Mouse (Mus musculus): Measurements from ENCODE around the gene Tpp2.
"Not testable (repeated sequence)": the region's sequence is repeated elsewhere in the genome, so short reads cannot be mapped to it uniquely, and the experiment has no call there.

Tpp2 gene

DNA sequence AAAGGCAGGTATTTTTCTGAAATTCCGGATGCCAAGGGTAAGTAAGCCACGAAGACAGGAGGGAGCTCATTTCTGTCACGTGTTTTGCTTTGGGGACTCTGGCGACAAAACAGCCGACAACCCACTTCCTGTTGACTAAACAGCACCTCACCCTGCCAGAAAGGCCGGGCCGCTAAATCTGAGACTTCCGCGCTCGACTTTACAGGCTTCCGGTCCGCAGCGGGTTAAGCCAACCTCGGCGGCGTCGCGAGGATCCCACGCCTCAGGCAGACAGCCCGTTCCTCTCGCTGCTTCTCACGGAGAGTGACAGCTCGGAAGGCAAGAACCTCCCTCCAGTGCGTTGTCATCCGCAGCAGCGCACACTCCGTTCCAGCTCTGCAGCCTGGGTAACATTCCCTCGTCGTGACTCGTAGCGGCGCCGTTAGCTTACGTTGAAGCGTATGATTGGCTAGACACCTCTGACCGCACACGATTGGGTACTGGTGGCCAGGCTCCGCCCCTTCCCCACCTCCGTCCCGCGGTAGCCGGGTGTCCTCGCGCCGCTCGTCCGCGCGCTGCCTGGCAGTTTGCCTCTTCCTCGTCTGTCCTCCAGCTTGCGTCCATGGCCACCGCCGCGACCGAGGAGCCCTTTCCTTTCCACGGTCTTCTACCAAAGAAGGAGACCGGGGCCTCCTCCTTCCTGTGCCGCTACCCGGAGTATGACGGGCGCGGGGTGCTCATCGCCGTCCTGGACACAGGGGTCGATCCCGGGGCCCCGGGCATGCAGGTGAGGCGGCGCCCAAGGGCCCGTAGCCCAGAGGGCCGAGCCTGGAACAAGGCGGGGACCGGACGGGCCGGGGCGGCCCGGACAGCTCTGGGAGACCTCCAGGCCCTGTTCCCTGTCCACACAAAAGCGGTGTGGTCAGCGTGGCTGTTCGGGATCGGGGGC lies at the start of gene Tpp2:
Gene Tpp2 (plus strand): TSS at position 160 of the 928 bp plus-strand sequence.
- peak; percentile 98 for DNase-seq

DNA sequence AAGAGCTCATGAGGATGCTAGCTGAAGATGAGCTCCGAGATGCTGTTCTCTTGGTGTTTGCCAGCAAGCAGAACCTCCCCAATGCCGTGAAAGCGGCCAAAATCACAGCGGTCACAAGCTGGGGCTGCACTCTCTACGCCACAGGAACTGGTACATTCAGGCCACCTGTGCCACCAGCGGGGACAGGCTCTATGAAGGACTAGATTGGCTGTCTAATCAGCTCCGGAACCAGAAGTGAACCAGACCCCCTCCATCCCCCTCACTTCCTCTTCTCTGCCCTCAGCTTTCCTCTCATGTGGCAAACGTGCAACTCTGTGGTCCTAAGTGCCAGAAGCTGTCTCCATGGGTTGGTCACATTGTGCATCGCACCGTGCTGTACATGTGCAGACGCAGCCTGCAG lies 45.1 kb upstream of the Tpp2 start:
- not testable (repeated sequence) for DNase-seq

DNA sequence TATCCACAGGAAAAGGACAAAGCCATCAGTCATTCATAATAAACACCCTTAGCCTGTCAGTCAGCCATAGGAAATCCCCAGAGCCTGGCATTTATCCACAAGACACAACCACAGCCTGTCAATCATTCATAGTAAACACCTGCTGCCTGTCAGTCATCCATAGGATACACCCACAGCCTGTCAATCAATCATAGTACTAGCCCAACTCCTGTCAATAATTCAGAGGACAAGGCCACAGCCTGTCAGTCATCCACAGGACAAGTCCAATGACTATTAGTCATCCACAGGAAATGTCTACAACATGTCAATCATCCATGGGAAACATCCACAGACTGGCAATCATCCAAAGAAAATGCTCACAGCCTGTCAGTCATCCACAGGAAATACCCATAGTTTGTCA lies 37.7 kb upstream of the Tpp2 start:
- DNase-seq = no peak

DNA sequence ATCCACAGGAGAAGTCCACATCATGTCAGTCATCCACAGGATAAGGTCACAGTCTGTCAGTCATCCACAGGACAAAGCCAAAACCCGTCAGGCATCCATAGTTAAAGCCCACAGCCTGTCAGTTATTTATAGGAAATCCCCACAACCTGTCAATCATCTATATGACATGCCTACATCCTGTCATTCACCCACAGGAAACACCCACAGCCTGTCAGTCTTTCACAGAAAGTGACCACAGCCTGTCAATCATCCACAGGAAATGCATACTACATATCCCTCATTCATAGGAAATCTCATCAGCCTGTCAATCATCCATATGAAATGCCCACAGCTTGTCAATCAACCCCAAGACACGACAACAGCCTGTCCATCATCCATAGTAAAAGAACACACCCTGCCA lies 36.3 kb upstream of the Tpp2 start:
- no peak for DNase-seq

DNA sequence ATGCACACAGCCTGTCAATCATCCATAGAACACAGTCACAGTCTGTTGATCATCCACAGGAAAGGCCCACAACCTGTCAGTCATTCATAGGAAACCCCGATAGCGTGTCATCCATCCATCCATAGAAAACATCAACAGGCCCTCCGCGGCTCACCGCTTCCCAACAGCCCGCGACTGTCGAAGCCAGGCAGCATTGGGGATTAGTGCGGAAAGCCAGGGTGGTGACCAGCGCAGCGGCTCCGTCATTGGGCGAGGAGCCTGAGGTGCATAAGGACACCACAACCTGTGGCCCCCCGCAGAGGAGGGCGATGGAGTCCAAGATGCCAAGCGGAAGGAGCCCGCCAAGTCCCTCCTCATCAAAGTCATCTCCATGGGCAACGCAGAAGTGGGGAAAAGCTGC lies 35.5 kb upstream of the Tpp2 start:
- peak; percentile 12 for DNase-seq

DNA sequence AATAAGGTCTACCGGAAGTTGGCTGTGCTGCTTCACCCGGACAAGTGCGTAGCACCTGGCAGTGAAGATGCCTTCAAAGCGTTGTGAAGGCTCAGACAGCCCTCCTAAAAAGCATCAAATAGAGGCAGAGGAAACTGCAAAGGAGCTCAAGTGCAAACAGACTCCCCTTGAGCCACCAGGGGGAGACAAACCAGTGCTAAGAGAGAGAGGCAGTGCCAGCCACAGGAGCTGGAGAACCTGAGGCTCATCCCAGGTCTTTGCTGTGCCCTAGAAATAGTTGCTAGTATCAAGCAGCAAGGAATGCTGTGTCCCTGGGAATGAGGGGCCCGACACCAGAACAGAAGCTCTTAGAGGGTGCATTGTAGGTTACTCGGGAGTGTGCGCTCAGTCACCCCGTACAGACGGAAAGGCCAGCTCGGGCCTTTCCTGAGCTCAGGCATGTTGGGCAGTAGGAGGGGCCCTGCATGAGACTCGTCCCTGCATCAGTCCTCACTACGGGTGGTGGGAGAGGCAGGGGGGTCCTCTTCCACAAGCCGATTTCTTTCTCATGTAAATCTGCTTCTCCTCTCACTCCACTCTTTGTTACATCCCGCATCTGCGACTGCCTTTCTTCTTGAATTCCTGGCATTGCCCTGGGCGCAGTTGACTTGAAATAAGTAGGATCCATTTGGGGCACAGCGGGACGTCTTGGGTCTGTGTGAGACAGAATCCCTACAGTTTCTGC lies 34.3 kb upstream of the Tpp2 start:
- peak; percentile 85 for DNase-seq

DNA sequence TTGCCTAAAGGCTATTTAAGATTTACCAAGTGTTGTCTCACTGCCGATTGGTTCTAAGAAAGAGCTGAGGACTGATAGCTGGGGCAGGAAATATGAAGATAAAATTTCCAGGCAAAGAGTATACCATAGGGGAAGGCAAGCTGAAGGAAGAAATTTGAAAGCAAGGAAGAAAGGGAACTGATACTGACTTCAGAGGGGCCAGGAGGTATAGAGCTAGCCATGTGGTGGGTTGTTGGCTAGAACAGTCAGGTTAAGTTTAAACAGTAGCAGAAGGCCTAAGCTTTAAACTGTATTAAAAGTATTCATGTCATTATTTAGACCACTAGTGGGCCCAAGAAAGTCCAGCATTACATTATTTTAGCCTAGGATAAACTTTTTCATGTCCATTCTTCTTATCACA lies 31.0 kb upstream of the Tpp2 start:
- no peak for DNase-seq

DNA sequence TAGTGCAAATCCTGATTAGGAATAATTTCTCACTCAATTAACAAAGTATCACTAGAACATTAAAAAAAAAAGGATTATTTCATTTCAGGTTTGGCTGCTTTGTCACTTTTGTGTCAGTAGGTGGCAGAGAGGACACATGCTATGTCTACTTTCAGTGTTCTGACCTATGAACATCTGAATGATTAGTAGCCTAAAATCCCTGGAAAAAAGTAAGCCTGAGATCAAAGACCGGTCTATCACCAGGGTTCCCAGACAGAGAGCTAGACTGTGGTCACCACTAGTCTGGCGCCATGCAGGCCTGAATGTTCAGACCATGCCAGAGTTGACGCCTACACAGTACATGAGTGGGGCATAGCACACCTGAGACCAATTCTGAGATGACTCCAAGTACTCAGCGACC lies 30.6 kb upstream of the Tpp2 start:
- peak; percentile 27 for DNase-seq

DNA sequence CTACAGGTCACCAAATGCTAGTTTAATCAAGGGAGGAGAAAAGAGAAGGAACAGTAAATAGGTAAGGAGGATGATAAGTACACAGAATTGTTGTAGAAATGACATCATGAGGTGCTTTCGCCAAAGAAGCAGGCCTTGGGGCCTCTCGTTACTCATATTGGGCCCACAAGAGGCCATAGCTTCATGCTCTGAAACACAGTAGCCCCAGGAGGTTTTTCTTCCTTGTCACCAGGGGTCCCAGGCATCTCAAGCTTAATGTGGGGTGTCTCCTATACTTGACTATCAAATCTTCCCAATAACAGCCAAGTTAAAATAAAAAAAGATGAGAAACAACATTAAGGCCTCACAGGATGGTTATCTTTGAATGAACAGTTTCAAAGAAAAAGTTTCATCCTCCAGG lies 18.0 kb upstream of the Tpp2 start:
- DNase-seq = no peak

DNA sequence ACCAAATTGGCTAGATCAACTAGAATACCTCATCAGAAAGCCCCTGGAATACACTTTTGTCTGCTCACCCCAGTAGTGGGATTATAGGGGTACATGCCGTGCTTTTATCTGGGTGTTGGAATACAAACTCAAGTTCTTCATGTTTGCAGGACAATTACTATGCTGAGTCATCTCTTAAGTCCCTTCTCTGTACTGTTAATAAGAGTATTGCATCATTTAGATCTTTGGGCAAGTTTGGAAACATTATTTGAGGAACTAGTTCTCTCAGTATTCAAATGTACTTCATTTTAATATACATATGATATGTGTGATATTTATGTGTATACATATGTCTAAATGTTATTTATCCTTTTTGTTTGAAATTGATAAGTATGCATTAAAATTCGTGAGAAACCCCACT lies 16.6 kb upstream of the Tpp2 start:
- DNase-seq = no peak

DNA sequence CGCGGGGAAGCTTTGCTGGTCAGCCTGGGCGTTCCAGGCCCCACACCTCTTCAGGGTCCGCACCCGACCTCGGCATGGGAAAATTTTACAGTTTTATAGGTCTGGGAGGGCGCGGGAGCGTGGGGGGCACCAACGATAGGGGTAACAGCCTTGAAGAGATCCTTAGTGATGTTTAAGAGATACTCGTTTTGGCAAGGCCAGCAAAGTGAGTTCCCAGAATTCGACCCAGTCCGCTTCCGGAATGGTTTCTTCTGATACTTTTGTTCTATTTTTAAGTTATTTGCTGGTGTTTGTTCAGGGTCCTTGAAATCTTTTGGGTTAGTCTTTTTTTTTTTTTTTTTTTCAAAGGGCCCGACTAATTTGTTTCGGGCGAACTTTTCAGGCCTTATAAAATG lies 966 bp downstream of the Tpp2 start:
- no peak for DNase-seq

DNA sequence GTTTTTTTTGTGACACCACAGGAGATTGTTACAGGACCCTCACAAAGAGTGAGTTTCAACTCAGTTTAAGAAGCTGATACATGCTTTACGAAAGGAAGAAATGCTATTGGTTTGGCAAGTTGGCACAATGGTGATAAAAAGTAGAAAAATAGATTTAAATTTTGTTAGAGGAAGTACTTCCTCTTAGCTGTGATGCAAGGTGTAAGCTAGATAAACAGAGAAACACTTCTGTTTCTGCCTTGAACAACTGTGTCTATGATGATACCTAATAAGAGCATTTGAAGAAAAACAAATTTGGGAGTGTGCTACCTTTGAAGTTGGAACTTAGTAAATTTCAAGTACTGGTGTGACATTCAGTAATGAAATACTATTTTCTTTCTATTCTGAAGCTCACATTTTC lies 5.9 kb downstream of the Tpp2 start:
- DNase-seq = no peak

DNA sequence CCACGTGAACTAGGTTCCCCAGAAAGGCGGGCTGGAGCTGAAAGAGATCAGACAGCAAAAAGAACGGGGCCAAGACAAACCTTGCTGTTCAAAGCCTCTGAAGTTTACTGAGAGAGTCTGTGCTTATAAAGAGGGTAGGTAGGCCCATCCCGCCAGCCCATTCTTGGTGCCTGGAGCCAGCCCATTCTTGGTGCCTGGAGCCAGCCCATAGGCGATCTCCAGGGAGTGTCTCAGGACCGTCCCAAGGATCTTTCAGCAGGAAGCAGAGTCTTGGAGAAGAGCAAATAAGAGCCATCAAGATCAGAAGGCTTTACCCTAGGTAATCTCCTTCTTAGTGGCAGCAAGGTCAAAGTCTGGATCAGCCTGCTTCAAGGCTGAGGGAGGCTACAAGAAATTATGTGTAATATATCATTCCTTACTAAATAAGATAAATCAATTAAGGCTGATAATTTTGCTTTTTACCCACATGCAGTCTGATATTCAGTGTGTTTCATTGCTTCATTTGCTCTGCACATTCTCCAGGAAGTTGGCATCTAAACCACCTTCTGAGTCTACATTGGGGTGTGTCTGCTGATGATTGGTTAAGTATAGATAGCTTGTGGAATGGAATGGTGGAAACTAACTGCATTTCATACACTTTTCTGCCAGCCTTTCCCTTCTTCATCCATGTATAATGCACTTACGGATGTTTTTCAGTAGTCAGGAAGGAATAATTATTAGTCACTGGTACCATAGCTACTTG lies 8.2 kb downstream of the Tpp2 start:
- DNase-seq = no peak

DNA sequence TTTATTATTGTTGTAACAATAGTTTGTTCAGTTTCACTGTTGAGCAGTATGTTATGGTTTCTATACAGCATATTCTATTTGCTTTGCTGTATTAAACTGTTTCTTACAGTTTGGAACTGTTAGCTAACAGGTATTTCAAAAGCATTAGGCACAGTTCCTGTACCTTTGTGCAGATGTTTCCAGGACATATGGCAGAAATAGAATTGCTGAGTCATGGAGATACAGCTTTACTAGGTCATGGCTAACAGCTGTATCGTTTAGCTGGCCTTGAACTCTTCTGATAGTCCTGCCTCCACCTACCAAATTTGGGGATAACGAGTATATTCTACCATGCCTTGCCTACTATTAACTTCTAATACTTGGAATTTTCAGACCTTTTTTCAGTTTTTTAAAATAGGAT lies 9.4 kb downstream of the Tpp2 start:
- DNase-seq = no peak

DNA sequence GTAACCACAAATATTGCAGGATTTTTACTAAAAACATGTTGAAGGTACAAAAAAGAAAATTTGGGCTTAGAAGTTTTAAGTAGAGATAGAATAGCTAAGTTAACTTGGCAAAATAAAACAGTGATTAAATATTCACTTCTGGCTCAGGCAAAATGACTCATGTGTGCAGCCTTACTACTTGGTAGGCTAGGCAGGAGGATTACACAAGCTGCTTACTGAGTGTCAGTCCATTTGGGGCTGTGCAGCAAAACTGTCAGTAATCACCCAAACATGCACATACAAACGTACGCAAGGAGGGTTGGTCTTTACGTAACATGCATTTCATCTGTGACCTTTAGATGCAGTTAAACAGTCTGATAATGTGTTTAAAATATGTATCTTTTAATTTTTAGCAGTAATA lies 20.2 kb downstream of the Tpp2 start:
- no peak for DNase-seq

DNA sequence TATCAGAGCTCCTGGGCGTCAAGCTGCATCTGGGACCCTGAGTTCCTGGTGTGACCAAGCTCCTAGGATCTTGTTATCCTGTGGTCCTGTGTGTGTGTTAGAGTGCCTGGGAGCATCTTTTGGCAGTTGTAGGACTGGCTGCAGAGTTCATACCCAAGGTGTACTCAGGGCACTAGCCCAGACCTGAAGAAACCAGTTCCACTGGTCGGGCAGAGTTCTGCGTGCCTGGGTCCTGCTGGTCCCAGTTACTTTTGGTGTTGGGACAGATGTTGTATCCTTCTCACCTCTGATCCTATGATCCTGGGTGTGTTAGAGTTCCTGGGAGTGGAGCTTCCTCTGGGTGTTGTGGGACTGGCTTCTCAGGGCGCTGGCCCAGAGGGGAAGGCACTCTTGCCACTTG lies 30.9 kb downstream of the Tpp2 start:
- DNase-seq = no peak

DNA sequence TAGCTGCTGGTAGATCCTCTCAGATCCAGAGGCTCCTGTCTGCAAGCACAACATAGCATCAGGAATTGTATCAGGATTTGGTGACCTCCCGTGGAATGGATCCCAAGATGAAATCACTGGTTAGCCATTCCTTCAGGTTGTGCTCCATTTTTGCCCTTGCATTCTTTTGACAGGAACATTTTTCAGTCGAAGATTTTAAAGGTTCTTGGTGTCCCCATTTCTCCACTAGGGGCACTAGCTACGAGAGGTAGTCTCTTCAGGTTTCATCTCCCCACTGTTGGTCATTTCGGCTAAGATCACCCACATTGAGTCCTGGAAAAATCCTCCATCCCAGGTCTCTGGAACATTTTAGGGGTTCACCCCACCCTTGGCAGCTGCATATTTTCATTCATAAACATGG lies 33.3 kb downstream of the Tpp2 start:
- no peak for DNase-seq

DNA sequence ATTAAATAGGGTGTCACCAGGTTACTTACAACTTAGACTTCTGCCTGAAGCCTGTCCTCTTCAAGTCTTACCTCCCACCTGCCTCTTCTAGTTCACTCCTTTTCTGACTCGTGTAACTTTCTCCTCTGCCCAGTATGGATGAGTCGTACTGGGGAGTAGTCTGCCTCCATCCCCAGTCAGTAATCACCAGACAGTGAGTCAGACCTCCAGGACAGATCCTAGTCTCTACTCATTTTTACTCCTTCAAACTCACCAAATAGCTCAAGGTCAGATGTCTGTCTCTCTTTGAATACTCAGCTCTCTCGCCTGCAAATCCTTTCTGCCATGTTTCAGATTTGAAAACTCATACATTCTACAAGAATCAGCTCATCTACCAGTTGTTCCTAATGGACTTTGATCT lies 35.9 kb downstream of the Tpp2 start:
- no peak for DNase-seq

DNA sequence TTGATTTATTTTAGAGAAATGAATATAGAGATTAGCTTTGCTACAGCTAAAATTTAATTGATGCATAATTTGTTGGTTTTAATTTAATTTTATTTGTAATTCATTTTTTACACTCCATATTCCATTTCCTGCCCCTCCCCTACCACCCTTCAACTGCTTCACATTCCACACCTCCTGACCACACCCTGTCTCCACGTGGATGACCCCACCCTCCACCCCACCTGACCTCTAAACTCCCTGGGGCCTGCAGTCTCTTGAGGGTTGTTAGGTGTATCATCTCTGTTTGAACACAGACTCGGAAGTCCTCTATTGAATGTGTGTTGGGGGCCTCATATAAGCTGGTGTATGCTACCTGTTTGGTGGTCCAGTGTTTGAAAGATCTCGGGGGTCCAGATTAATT lies 37.6 kb downstream of the Tpp2 start:
- no peak for DNase-seq

DNA sequence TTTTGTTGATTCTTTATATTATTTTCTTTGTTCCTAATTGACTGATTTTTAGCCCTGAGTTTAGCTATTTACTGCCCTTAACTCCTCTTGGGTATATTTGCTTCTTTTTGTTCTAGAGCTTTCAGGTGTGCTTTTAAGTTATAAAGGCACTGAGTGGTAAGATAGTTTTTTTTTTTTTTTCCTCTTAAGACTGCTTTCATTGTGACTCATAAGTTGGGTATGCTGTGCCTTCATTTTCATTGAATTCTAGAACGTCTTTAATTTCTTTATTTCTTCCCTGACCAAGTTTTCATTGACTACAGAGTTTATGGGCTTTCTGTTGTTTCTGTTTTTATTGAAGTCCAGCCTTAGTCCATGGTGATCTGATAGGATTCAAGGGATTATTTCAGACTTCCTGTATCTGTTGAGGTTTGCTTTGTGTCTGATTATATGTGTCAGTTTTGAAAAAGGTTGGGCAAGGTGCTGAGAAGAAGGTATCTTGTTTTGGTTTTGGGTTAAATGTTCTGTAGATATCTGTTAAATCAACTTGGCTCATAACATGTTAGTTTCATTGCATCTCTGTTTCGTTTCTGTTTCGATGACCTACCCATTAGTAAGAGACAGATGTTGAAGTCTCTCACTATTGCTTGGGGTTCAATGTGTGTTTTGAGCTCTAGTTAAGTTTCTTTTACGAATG lies 63.6 kb downstream of the Tpp2 start:
- DNase-seq = no peak

DNA sequence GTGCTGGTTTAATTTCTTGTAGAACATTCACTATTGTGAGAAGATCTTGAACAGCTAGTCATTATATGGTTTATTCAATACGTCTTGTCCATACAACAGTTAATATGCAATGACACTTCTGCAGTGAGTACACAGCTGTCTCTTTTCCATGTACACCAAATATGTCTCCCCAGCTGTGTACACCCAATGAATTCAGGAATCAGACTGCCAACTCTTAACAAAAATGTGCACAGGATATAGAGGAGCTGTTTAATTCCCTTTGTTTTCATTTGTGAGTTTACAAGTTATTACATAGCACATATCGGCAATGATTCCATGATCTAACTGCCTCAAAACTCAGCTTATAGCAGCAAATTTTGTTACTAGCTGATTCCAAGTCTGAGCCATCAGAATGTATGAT lies 71.1 kb downstream of the Tpp2 start:
- DNase-seq = no peak

DNA sequence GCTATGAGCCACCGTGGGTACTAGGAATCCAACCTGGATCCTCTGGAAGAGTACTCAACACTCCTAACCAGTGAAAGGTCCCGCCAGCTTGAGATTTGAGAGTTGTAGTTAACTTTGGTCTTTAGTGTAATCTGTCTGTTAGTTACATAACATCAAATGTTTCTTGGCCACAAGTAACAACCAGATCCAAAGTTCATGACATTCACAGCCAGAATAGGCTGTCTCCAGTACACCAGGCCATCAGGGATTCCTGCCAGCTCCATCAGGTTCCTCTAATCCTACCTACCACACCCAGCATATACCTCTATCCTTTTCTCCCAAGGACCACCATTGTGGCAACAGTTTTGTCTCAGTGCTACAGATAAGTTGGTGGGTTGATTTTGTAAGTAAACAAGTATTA lies 82.1 kb downstream of the Tpp2 start:
- DNase-seq = no peak

DNA sequence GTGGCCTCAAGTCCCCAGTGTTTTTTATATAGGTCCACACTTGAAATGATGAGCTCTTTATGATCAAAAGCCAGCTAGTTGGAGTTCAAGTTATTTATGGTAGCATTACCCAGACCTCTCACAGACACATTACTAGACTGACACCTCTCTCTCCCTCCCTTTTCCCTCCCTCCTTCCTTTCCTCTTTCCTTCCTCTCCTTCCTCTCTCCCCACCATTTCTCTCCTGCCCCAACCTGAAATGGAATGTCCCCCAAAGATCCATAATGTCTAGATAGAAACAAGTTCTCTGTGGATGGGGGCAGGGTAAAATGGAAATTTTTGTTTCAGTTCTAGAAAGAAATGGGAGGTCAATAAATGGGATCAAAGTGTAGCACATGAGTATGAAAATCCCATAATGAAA lies 86.5 kb downstream of the Tpp2 start, which contains the start of gene Mettl21c:
Gene Mettl21c (minus strand): TSS at position 101 of the 400 bp plus-strand sequence.
- no peak for DNase-seq

All from kidney, postnatal 10 days (tissue).